Comparison of ENCODE assay signal across 7 mouse cellular contexts in genomic region chr7:24529580-24529979, GRCm38 (mm10). TPM values are rescaled to one million over a fixed set of nuclear protein-coding genes. Genes with fewer than 3 reads are reported as not detected.
A peak's percentile ranks its signal among the peaks of the same experiment; 100 is the strongest.
DNase-seq lines count a peak whose midpoint lies in the region; ATAC-seq and TF ChIP-seq lines count a peak whose summit lies in the region.

No protein-coding gene starts in this region.

- no peak for TF ChIP-seq CTCF in lung, adult 2 months (IDR thresholded peaks at IDR 0.05; ENCODE audit: insufficient read depth, low read length)
- TF ChIP-seq CTCF in midbrain, postnatal 0 days (IDR thresholded peaks at IDR 0.05): no peak

- peak overlapping the region; percentile 69 for H3K27ac ChIP-seq in embryonic facial prominence, embryonic 12.5 days
- H3K27ac ChIP-seq in hindbrain, embryonic 14.5 days: peak overlapping the region; percentile 87
- peak overlapping the region; percentile 98 for H3K27ac ChIP-seq in midbrain, postnatal 0 days (ENCODE audit: low read depth, low read length)

- TF ChIP-seq POLR2A in lung, adult 2 months (IDR thresholded peaks at IDR 0.05; ENCODE audit: borderline replicate concordance, extremely low read depth, low read depth, low read length): no peak

- WGBS in lung, adult 2 months: 46% methylated on average over 11 of the region's 11 CpGs
- 64% methylated on average over 11 of the region's 11 CpGs for WGBS in embryonic facial prominence, embryonic 12.5 days
- WGBS in hindbrain, embryonic 14.5 days: 66% methylated on average over 11 of the region's 11 CpGs
- 67% methylated on average over 11 of the region's 11 CpGs for WGBS in midbrain, postnatal 0 days

- H3K9ac ChIP-seq in embryonic facial prominence, embryonic 12.5 days: peak overlapping the region; percentile 77
- peak overlapping the region; percentile 75 for H3K9ac ChIP-seq in hindbrain, embryonic 14.5 days
- peak overlapping the region; percentile 87 for H3K9ac ChIP-seq in midbrain, postnatal 0 days (replicated peaks; ENCODE audit: low read length, poor library complexity, severe bottlenecking)

- peaks cover 4% of the 10 kb centered on the region; the same call in 1 of the 2 replicates for H3K4me1 ChIP-seq in lung, adult 2 months (ENCODE audit: control insufficient read depth, insufficient read depth, low read length)
- peaks cover 38% of the 10 kb centered on the region for H3K4me1 ChIP-seq in embryonic facial prominence, embryonic 12.5 days
- peaks cover 28% of the 10 kb centered on the region for H3K4me1 ChIP-seq in hindbrain, embryonic 14.5 days (replicated peaks; ENCODE audit: control insufficient read depth, insufficient read depth, low read length)
- H3K4me1 ChIP-seq in midbrain, postnatal 0 days (ENCODE audit: insufficient read depth, low read length): peaks cover 21% of the 10 kb centered on the region

- H3K4me3 ChIP-seq in lung, adult 2 months (replicated peaks; ENCODE audit: extremely low read depth, low read depth, low read length): peak overlapping the region; percentile 82
- H3K4me3 ChIP-seq in embryonic facial prominence, embryonic 12.5 days: peak overlapping the region; percentile 57
- H3K4me3 ChIP-seq in hindbrain, embryonic 14.5 days (replicated peaks; ENCODE audit: low read length): peak overlapping the region; percentile 74
- peak overlapping the region; percentile 68 for H3K4me3 ChIP-seq in midbrain, postnatal 0 days (ENCODE audit: low read depth, low read length)

- peaks cover 15% of the 10 kb centered on the region for H3K36me3 ChIP-seq in embryonic facial prominence, embryonic 12.5 days
- peaks cover 25% of the 10 kb centered on the region for H3K36me3 ChIP-seq in hindbrain, embryonic 14.5 days (replicated peaks; ENCODE audit: control insufficient read depth, insufficient read depth)
- H3K36me3 ChIP-seq in midbrain, postnatal 0 days (ENCODE audit: insufficient read depth, low read length): peaks cover 11% of the 10 kb centered on the region

- no peak for ATAC-seq in embryonic facial prominence, embryonic 12.5 days (ENCODE audit: insufficient number of reproducible peaks, insufficient read depth, low FRiP score, low TSS enrichment)
- ATAC-seq in hindbrain, embryonic 14.5 days (ENCODE audit: low FRiP score): no peak
- no peak for ATAC-seq in midbrain, postnatal 0 days (ENCODE audit: low FRiP score)

- H3K9me3 ChIP-seq in embryonic facial prominence, embryonic 12.5 days: no peaks in the 10 kb centered on the region
- no peaks in the 10 kb centered on the region for H3K9me3 ChIP-seq in hindbrain, embryonic 14.5 days (ENCODE audit: control insufficient read depth, low read length)
- H3K9me3 ChIP-seq in midbrain, postnatal 0 days (ENCODE audit: low read length): no peaks in the 10 kb centered on the region

- H3K27me3 ChIP-seq in embryonic facial prominence, embryonic 12.5 days: peaks cover 12% of the 10 kb centered on the region
- H3K27me3 ChIP-seq in hindbrain, embryonic 14.5 days (ENCODE audit: control insufficient read depth, insufficient read depth, low read length): no peaks in the 10 kb centered on the region; the same call in 1 of the 2 replicates
- H3K27me3 ChIP-seq in midbrain, postnatal 0 days (ENCODE audit: insufficient read depth, low read length): no peaks in the 10 kb centered on the region

- DNase-seq in lung, adult 2 months: no peak
- DNase-seq in lung, postnatal 25 days (ENCODE audit: low spot score): no peak
- no peak for DNase-seq in hindbrain, embryonic 14.5 days (ENCODE audit: low spot score)
- no peak for DNase-seq in midbrain, postnatal 0 days (ENCODE audit: low spot score)
- no peak for DNase-seq in gastrocnemius, postnatal 36 days
- DNase-seq in left cerebral cortex, postnatal 4 days: no peak

- peak overlapping the region; percentile 88 for H3K4me2 ChIP-seq in embryonic facial prominence, embryonic 12.5 days (replicated peaks)
- peak overlapping the region; percentile 97 for H3K4me2 ChIP-seq in hindbrain, embryonic 14.5 days (replicated peaks)
- H3K4me2 ChIP-seq in midbrain, postnatal 0 days (ENCODE audit: low read depth, low read length, poor library complexity, severe bottlenecking): peak overlapping the region; percentile 95

- intact Hi-C loops in gastrocnemius, postnatal 36 days (cut with DNase I): no loop called here
- intact Hi-C loops in left cerebral cortex, postnatal 4 days (cut with DNase I): no loop called here

RNA-seq across cellular contexts. Expression of gene Irgq, which starts 0.9 kb away (rescaled TPM):
- 14.7 and 16.5 TPM in 2 replicates for polyA plus RNA-seq in lung, adult 2 months (2012; rRNA removed)
- 17.6 and 18.0 TPM in 2 replicates for polyA plus RNA-seq in embryonic facial prominence, embryonic 12.5 days (2016; fragmentation: Nextera tagmentation; extraction: Ambion mirVana)
- 28.0 and 33.5 TPM in 2 replicates for polyA plus RNA-seq in hindbrain, embryonic 14.5 days (2014; fragmentation: Nextera tagmentation; extraction: Ambion mirVana)
- 115 and 119 TPM in 2 replicates for total RNA-seq in midbrain, postnatal 0 days (2014; rRNA removed)
- 21.8 and 23.9 TPM in 2 replicates for polyA plus RNA-seq in midbrain, postnatal 0 days (2015; fragmentation: Nextera tagmentation; extraction: Ambion mirVana)
- 10 to 100 TPM; 10.7 to 10.9 TPM for total RNA-seq in gastrocnemius, postnatal 36 days (2021)
- total RNA-seq in left cerebral cortex, postnatal 4 days (2021): 100 to 1,000 TPM; 118 to 120 TPM

RNA-seq across cellular contexts. Expression of gene Pinlyp, which starts 16.3 kb away (rescaled TPM):
- polyA plus RNA-seq in lung, adult 2 months (2012; rRNA removed): 0.15 and 24.2 TPM in 2 replicates
- polyA plus RNA-seq in embryonic facial prominence, embryonic 12.5 days (2016; fragmentation: Nextera tagmentation; extraction: Ambion mirVana): not detected in 2 replicates
- polyA plus RNA-seq in hindbrain, embryonic 14.5 days (2014; fragmentation: Nextera tagmentation; extraction: Ambion mirVana): not detected in 2 replicates
- not detected in 2 replicates for total RNA-seq in midbrain, postnatal 0 days (2014; rRNA removed)
- polyA plus RNA-seq in midbrain, postnatal 0 days (2015; fragmentation: Nextera tagmentation; extraction: Ambion mirVana): not detected in 2 replicates
- not detected for total RNA-seq in gastrocnemius, postnatal 36 days (2021)
- under 1 TPM in 1 of 2 experiments, not detected in 1; 0.48 TPM for total RNA-seq in left cerebral cortex, postnatal 4 days (2021)

RNA-seq across cellular contexts. Expression of gene Xrcc1, which starts 16.5 kb away (rescaled TPM):
- polyA plus RNA-seq in lung, adult 2 months (2012; rRNA removed): 36.9 and 40.5 TPM in 2 replicates
- 117 and 124 TPM in 2 replicates for polyA plus RNA-seq in embryonic facial prominence, embryonic 12.5 days (2016; fragmentation: Nextera tagmentation; extraction: Ambion mirVana)
- 47.4 and 52.3 TPM in 2 replicates for polyA plus RNA-seq in hindbrain, embryonic 14.5 days (2014; fragmentation: Nextera tagmentation; extraction: Ambion mirVana)
- total RNA-seq in midbrain, postnatal 0 days (2014; rRNA removed): 44.6 and 51.8 TPM in 2 replicates
- polyA plus RNA-seq in midbrain, postnatal 0 days (2015; fragmentation: Nextera tagmentation; extraction: Ambion mirVana): 41.9 and 43.3 TPM in 2 replicates
- 10 to 100 TPM; 17.1 to 21.4 TPM for total RNA-seq in gastrocnemius, postnatal 36 days (2021)
- total RNA-seq in left cerebral cortex, postnatal 4 days (2021): 10 to 100 TPM; 48.8 to 49.3 TPM

RNA-seq across cellular contexts. Expression of gene AC161166.1, which starts 17.3 kb away (rescaled TPM):
- polyA plus RNA-seq in lung, adult 2 months (2012; rRNA removed): not detected in 2 replicates
- polyA plus RNA-seq in embryonic facial prominence, embryonic 12.5 days (2016; fragmentation: Nextera tagmentation; extraction: Ambion mirVana): 1.3 and 1.4 TPM in 2 replicates
- polyA plus RNA-seq in hindbrain, embryonic 14.5 days (2014; fragmentation: Nextera tagmentation; extraction: Ambion mirVana): 0.65 and 0.98 TPM in 2 replicates
- not detected in 2 replicates for total RNA-seq in midbrain, postnatal 0 days (2014; rRNA removed)
- 0.47 and 0.78 TPM in 2 replicates for polyA plus RNA-seq in midbrain, postnatal 0 days (2015; fragmentation: Nextera tagmentation; extraction: Ambion mirVana)
- total RNA-seq in gastrocnemius, postnatal 36 days (2021): not detected
- not detected for total RNA-seq in left cerebral cortex, postnatal 4 days (2021)

RNA-seq across cellular contexts. Expression of gene Zfp428, which starts 22.8 kb away (rescaled TPM):
- 7.1 and 12.1 TPM in 2 replicates for polyA plus RNA-seq in lung, adult 2 months (2012; rRNA removed)
- 100 and 113 TPM in 2 replicates for polyA plus RNA-seq in embryonic facial prominence, embryonic 12.5 days (2016; fragmentation: Nextera tagmentation; extraction: Ambion mirVana)
- polyA plus RNA-seq in hindbrain, embryonic 14.5 days (2014; fragmentation: Nextera tagmentation; extraction: Ambion mirVana): 181 and 201 TPM in 2 replicates
- 209 and 214 TPM in 2 replicates for total RNA-seq in midbrain, postnatal 0 days (2014; rRNA removed)
- polyA plus RNA-seq in midbrain, postnatal 0 days (2015; fragmentation: Nextera tagmentation; extraction: Ambion mirVana): 297 and 314 TPM in 2 replicates
- total RNA-seq in gastrocnemius, postnatal 36 days (2021): 1 to 10 TPM; 4.3 to 5.9 TPM
- total RNA-seq in left cerebral cortex, postnatal 4 days (2021): 100 to 1,000 TPM; 105 to 108 TPM
